Mouse (Mus musculus) olfactory bulb, adult 2 months (tissue): ENCODE measurements at regions not wholly inside any gene's neighbourhood (a gene's known extent, or its start where the extent isn't known, plus 50 kb on each side); places are given as distances from the start of the nearest gene placed in this dataset.

ENCODE experiments used
- CTCF ChIP-seq: fragments of 200-500 bp; IDR thresholded peaks from 2 replicates; pipeline ENCODE4 v1.5.1; 2012; ENCODE audit warnings: low read depth, mild to moderate bottlenecking, low read length, moderate library complexity; ENCODE audit not compliant: insufficient read depth
- POLR2A ChIP-seq: fragments of 200-500 bp; IDR thresholded peaks from 2 replicates; pipeline ENCODE4 v1.6.1; 2012; ENCODE audit warnings: mild to moderate bottlenecking, low read depth, low read length, moderate library complexity; ENCODE audit not compliant: insufficient read depth

GRCm38 (mm10) chr1:137262121-137262525 lies 301.9 kb upstream of the Nr5a2 start:
- no peak for TF ChIP-seq CTCF
- TF ChIP-seq POLR2A: no peak
